Mouse (Mus musculus) forelimb bud, embryonic 11.5 days (tissue): Measurements from ENCODE around the gene Cdh26.

Source experiments
- DNase-seq: peaks from one replicate; pipeline ENCODE4 v3.0.0-alpha.2; 2012; ENCODE audit warnings: low read depth, low spot score

Cdh26 gene

GRCm38 (mm10) chr2:178437311-178437710, 7.0 kb downstream of the Cdh26 start:
- no peak for DNase-seq

GRCm38 (mm10) chr2:178449386-178449785, 19.1 kb downstream of the Cdh26 start:
- no peak for DNase-seq

GRCm38 (mm10) chr2:178450236-178450635, 19.9 kb downstream of the Cdh26 start:
- peak; percentile 30 for DNase-seq

GRCm38 (mm10) chr2:178450961-178451360, 20.6 kb downstream of the Cdh26 start:
- DNase-seq = no peak

- peak; percentile 53 for DNase-seq
Observed at GRCm38 (mm10) chr2:178454664-178455516, 24.6 kb downstream of the Cdh26 start.

- DNase-seq = no peak
Observed at GRCm38 (mm10) chr2:178457414-178457813, 27.1 kb downstream of the Cdh26 start.

- no peak for DNase-seq
Observed at GRCm38 (mm10) chr2:178460353-178460752, 30.0 kb downstream of the Cdh26 start.

GRCm38 (mm10) chr2:178471546-178472480, 41.5 kb downstream of the Cdh26 start:
- DNase-seq = no peak

GRCm38 (mm10) chr2:178473916-178474315, 43.6 kb downstream of the Cdh26 start:
- DNase-seq = no peak

- DNase-seq = no peak
Observed at GRCm38 (mm10) chr2:178477228-178477627, 46.9 kb downstream of the Cdh26 start.

- no peak for DNase-seq
Observed at GRCm38 (mm10) chr2:178479011-178479410, 48.7 kb downstream of the Cdh26 start.

- DNase-seq = no peak
Observed at GRCm38 (mm10) chr2:178480932-178481331, 50.6 kb downstream of the Cdh26 start.

GRCm38 (mm10) chr2:178483462-178483861, 53.1 kb downstream of the Cdh26 start:
- no peak for DNase-seq

GRCm38 (mm10) chr2:178488276-178488675, 57.9 kb downstream of the Cdh26 start:
- no peak for DNase-seq

- DNase-seq = no peak
Observed at GRCm38 (mm10) chr2:178490245-178490920, 60.1 kb downstream of the Cdh26 start.

- DNase-seq = no peak
Observed at GRCm38 (mm10) chr2:178494066-178494465, 63.7 kb downstream of the Cdh26 start.

- DNase-seq = no peak
Observed at GRCm38 (mm10) chr2:178495816-178496215, 65.5 kb downstream of the Cdh26 start.

- DNase-seq = no peak
Observed at GRCm38 (mm10) chr2:178497900-178498299, 67.6 kb downstream of the Cdh26 start.

GRCm38 (mm10) chr2:178498409-178498808, 68.1 kb downstream of the Cdh26 start:
- DNase-seq = no peak

- no peak for DNase-seq
Observed at GRCm38 (mm10) chr2:178502469-178502868, 72.1 kb downstream of the Cdh26 start.

- no peak for DNase-seq
Observed at GRCm38 (mm10) chr2:178506056-178506455, 75.7 kb downstream of the Cdh26 start.
